Mouse (Mus musculus) kidney, postnatal 14 days (tissue): Measurements from ENCODE around the gene Golph3l.
A peak's percentile ranks its signal among the peaks of the same experiment; 100 is the strongest.

ENCODE experiments used
- DNase-seq: peaks from one replicate; pipeline ENCODE4 v3.0.0; 2022; ENCODE audit warnings: mixed read lengths

Gene Golph3l

DNA sequence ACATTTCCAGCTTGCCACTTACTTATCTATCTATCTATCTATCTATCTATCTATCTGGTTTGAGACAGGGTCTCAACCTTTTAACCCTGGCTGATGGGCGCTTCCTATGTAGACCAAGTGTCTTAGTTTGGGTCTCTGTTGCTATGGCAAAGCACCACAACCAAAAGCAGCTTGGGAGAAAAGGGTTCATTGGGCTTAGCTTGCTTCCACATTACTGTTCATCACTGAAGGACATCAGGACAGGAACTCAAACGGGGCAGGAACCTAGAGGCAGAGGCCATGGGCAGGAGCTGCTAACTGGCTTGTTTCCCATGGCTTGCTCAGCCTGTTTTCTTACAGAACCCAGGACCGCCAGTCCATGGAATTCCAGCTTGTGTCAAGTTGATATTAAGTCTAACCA, 68.4 kb downstream of the Golph3l start:
- DNase-seq = no peak

GRCm38 (mm10) chr3:95657711-95658110, 69.0 kb downstream of the Golph3l start:
- DNase-seq = no peak

- DNase-seq = peak; percentile 97
These were observed 69.6 kb downstream of the Golph3l start, which contains the start of gene Mcl1 for GRCm38 (mm10) chr3:95658236-95658867. TSS of gene Mcl1 (plus strand) at chr3:95658788.

- peak; percentile 87 for DNase-seq
These were observed 70.4 kb downstream of the Golph3l start for GRCm38 (mm10) chr3:95658868-95659712.

GRCm38 (mm10) chr3:95659948-95660347, 71.2 kb downstream of the Golph3l start:
- no peak for DNase-seq

- DNase-seq = no peak
These were observed 72.2 kb downstream of the Golph3l start for GRCm38 (mm10) chr3:95660788-95661478.

DNA sequence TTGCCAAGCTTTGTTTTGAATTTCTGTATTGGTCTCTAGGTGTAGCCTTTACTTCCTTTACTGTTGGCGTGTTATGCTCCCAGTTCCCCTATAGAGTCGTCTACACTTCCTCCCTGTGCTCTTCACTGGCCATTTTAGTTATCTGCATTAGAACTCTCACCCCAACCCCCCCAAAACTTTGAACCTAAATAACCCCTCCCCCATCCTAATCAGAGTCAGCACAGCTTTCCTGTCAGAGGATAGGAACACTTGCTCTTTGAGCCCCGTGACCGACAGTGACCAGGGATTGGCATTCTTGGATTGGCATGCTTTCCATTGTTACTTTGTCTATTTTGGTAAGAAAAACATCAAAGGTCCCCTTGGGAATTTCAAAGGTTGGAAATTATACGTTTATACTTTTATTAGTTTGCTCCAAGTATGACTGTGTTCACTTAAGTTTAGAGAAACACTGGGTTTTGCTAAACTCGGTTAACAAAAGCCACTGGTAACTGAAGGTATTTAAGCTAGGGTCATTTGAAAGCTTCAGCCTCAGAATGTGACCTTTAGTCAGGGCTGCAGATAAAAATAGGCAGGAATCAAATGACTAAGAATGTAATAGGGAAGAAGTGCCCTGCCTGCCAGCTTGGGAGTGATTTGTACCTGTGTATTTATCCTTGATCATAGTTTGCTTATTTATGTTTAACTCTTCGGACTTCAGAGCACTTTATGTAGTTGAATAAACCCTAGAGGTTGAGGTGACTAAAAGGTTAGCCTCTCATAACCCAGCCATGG, 73.4 kb downstream of the Golph3l start:
- no peak for DNase-seq

DNA sequence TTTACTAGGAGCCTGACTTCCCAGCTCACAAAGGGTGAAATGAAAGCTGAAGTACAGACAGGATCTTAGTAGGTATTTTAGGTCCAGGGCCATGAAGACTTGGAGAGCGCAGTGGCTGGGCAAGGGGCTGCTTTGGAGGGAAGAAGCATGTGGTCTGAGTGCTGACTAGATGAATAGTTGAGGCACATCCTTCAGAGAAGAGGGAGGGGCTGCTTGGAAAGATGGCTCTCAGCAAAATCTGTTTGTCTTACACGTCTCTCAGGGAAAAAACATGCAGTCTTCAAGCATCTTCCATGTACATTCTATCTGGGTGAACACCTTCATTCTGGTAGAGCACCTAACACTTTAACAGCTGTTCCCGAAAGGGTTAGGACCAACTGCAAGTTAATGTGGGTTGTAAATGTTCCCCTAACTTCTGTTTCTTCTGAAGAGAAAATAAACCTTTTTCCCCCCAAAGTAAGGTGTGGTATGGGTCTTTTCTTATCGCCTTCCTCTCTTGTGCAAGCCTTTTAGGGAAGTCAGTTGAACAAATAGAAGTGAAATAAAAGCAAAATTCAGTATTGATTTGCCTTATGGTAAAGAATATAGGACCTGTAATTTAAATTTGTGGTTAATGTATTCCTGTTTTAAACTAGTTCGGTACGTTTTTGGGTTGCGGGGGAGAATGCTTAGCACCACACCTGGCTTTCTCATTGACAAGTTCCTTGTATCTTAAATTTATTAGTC, 74.2 kb downstream of the Golph3l start:
- DNase-seq = no peak

- no peak for DNase-seq
These were observed 74.8 kb downstream of the Golph3l start for GRCm38 (mm10) chr3:95663486-95663885.

- DNase-seq = no peak
These were observed 75.4 kb downstream of the Golph3l start for GRCm38 (mm10) chr3:95663969-95664608.

GRCm38 (mm10) chr3:95664940-95665352, 76.2 kb downstream of the Golph3l start:
- DNase-seq = no peak

DNA sequence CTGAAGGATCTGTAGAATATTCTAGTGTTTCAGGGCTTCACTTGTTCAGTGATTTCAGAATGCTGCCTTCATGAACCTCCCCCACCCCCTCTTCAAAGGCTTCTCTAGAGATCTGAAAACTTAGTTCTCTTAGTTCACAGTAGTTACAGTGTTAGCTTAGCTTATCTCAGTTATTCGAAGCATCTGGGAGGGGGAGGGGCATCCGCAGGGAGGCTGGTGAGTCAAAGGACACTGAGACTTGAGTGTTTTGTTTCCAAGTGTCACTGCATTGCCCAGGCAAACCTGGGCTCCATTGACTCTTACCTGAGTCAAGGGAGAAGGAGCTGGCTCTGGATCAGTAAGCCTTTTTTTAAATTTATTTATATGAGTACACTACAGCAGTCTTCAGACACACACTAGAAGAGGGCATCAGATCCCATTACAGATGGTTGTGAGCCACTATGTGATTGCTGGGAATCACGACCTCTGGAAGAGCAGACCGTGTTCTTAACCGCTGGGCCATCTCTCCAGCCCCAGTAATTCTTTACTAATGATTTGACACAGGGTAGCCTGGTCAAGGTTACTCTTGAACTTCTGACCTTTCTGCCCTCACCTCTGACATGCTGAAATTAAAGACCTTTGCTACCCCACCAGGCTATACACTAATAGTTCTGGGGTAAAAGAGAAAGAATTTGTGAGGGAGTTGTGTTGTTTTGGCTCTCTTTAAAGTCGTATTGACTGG, 77.5 kb downstream of the Golph3l start:
- DNase-seq = peak; percentile 75

GRCm38 (mm10) chr3:95667521-95667920, 78.8 kb downstream of the Golph3l start:
- DNase-seq = no peak

DNA sequence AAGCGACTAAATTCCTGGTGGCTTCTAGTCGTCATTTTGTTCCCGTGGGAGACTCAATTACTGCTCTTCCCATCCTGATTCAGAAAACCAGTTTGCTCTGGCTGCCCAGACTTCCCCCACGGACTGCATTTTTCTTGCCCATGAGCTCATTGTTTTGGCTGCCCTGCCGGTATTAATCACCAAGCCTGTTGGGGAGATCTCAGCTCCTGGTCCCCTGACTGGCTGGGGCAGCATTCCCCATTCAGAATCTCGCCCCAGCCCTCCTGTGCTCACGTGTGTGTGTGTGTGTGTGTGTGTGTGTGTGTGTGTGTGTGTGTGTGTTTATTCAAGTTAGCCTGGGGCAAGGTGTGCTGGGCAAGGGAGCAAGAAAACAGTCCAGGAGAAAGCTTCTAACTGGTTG, 79.3 kb downstream of the Golph3l start:
- peak; percentile 82 for DNase-seq
